Mouse (Mus musculus): ENCODE results near the gene Nme8.

DNA sequence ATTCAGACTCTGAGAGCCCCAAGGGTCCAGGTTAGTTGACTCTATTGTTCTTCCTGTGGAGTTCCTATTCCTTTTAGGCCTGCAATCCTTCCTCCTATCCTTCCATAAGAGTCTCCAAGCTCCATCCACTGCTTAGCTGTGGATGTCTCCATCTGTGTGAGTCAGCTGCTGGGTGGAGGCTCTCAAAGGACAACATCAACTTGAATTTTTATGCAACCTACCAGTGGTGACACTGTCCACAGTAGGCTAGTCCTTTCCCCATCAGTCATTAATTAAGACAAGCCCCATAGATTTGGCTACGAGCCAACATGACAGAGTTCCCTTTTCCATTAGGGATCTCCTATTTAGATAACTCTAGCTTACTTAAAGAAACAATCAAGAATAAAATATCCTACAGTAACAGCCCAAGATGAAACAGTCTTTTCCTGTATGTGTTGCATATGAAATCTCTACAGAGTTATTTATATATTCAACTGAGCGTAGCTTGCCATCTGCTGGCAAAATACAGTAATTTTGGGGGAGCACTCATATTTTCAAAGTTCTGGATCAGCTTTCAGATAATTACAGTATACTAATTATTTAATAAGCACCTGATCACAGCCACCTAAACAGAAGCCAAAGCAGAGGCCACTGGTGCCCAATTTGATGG, 57.3 kb downstream of the Nme8 start:
- no peak for TF ChIP-seq CHD2 (IDR thresholded peaks at IDR 0.05; ENCODE audit: low read depth, low read length)
- TF ChIP-seq ZC3H11A (IDR thresholded peaks at IDR 0.05; ENCODE audit: borderline replicate concordance, low read depth, low read length): 0 out of 2 replicates have a peak, but pooled peaks have one; percentile 33
